15 mouse cellular contexts compared by ENCODE assay signal in genomic region chr1:157559986-157560385, GRCm38 (mm10). TPM values are rescaled to one million over a fixed set of nuclear protein-coding genes. Genes with fewer than 3 reads are reported as not detected.
DNase-seq lines count a peak whose midpoint lies in the region; ATAC-seq and TF ChIP-seq lines count a peak whose summit lies in the region.
"Had no signal": no experiment of that assay in that cellular context is flagged by ENCODE, and none has a peak within 500 bp of the region (broad histone marks: within the 10 kb centered on the region; RNA-seq: fewer than 3 reads in every experiment).

No protein-coding gene starts in this region.

- H3K9ac ChIP-seq in lung, postnatal 0 days (replicated peaks; ENCODE audit: low read depth) = no peak overlapping the region
- H3K9ac ChIP-seq: embryonic facial prominence, embryonic 13.5 days; forebrain, embryonic 13.5 days; heart, embryonic 12.5 days; hindbrain, embryonic 14.5 days; intestine, embryonic 15.5 days had no signal

- H3K27ac ChIP-seq in lung, postnatal 0 days (ENCODE audit: low read length) = no peak overlapping the region
- H3K27ac ChIP-seq: embryonic facial prominence, embryonic 13.5 days; forebrain, embryonic 13.5 days; hindbrain, embryonic 10.5 days; hindbrain, embryonic 14.5 days; intestine, embryonic 15.5 days had no signal

- no peak for TF ChIP-seq CTCF in lung, postnatal 0 days (IDR thresholded peaks at IDR 0.05)

- no peaks in the 10 kb centered on the region for H3K9me3 ChIP-seq in lung, postnatal 0 days (ENCODE audit: low read length)
- H3K9me3 ChIP-seq: embryonic facial prominence, embryonic 13.5 days; forebrain, embryonic 13.5 days; heart, embryonic 12.5 days; hindbrain, embryonic 10.5 days; intestine, embryonic 15.5 days had no signal

- peak; percentile 64 for DNase-seq in brain, adult 2 months (ENCODE audit: low read depth, low spot score)
- DNase-seq in cerebellum, adult 11-12 months = peak; percentile 39
- DNase-seq in cerebellum, adult 9-11 months = peak; percentile 44
- DNase-seq in cerebellum, postnatal 36 days = peak; percentile 46 to 51
- DNase-seq in lung, postnatal 0 days (ENCODE audit: low spot score) = no peak
- DNase-seq in gastrocnemius, adult 8-10 months (ENCODE audit: low spot score in 2 of 2) = no peak
- DNase-seq: gastrocnemius, postnatal 10 days had no signal

- ATAC-seq in lung, postnatal 0 days = no peak
- ATAC-seq: Patski had no signal

- H3K4me2 ChIP-seq in lung, postnatal 0 days (replicated peaks; ENCODE audit: low read depth, low read length) = no peak overlapping the region
- H3K4me2 ChIP-seq: intestine, embryonic 15.5 days had no signal

- H3K4me1 ChIP-seq in lung, postnatal 0 days (ENCODE audit: insufficient read depth, low read depth, low read length) = no peaks in the 10 kb centered on the region; the same call in 1 of the 2 replicates

- no peak overlapping the region for H3K4me3 ChIP-seq in lung, postnatal 0 days (ENCODE audit: low read depth, low read length)
- H3K4me3 ChIP-seq: embryonic facial prominence, embryonic 13.5 days; forebrain, embryonic 13.5 days; heart, embryonic 12.5 days; intestine, embryonic 15.5 days had no signal

- WGBS in lung, postnatal 0 days = 75% methylated on average over 6 of the region's 6 CpGs

- H3K36me3 ChIP-seq in lung, postnatal 0 days (ENCODE audit: insufficient read depth, low read length) = no peaks in the 10 kb centered on the region
- H3K36me3 ChIP-seq: embryonic facial prominence, embryonic 13.5 days; heart, embryonic 12.5 days; hindbrain, embryonic 10.5 days had no signal

- no peak for TF ChIP-seq EP300 in lung, postnatal 0 days (IDR thresholded peaks at IDR 0.05)

- no peaks in the 10 kb centered on the region for H3K27me3 ChIP-seq in lung, postnatal 0 days (replicated peaks; ENCODE audit: insufficient read depth, low read length)
- H3K27me3 ChIP-seq: CH12.LX; intestine, embryonic 15.5 days; Patski had no signal

RNA-seq across cellular contexts. Expression of gene Sec16b, which starts 53.5 kb away (rescaled TPM):
- 0.87 and 1.2 TPM in 2 replicates for polyA plus RNA-seq in lung, postnatal 0 days (2015; fragmentation: Nextera tagmentation; extraction: Ambion mirVana)
- total RNA-seq in gastrocnemius, adult 8-10 months (2022) = under 1 TPM; 0.29 to 0.79 (median 0.44) TPM

Comparison
In these comparisons a context has a peak if more than half of its experiments do, and no peak if none do; other contexts are left out.
1. DNase-seq: peak in brain, adult 2 months (single experiment), cerebellum, adult 11-12 months (single experiment), cerebellum, adult 9-11 months (single experiment) and cerebellum, postnatal 36 days (2 of 2); none in lung, postnatal 0 days (single experiment) and gastrocnemius, adult 8-10 months (0 of 2).